Mouse (Mus musculus): ENCODE measurements around the gene Usp7. TPM values are rescaled to one million over a fixed set of nuclear protein-coding genes. Genes with fewer than 3 reads are reported as not detected.
A peak's percentile ranks its signal among the peaks of the same experiment; 100 is the strongest.

Gene Usp7
- polyA plus RNA-seq, 1 experiment = 94.8 TPM

- Histone ChIP-seq H3K36me3 (ENCODE audit: control insufficient read depth, insufficient read depth, low read length) (no peaks in the 10 kb centered on the region), H3K4me3 (ENCODE audit: control insufficient read depth, insufficient read depth, low read length) (no peak overlapping the region), H3K4me1 (replicated peaks; ENCODE audit: control insufficient read depth, insufficient read depth, low read length) (peaks cover 52% of the 10 kb centered on the region), H3K27ac (ENCODE audit: control insufficient read depth, insufficient read depth, low read length) (peak overlapping the region; percentile 86), H3K27me3 (ENCODE audit: control insufficient read depth, insufficient read depth, low read length) (no peaks in the 10 kb centered on the region)
- TF ChIP-seq CTCF (IDR thresholded peaks at IDR 0.05; ENCODE audit: borderline replicate concordance, control insufficient read depth, extremely low read depth, insufficient read depth, low read length, poor library complexity) = no peak
- TF ChIP-seq POLR2A (IDR thresholded peaks at IDR 0.05; ENCODE audit: control insufficient read depth, extremely low read depth, insufficient read depth, low read length, poor library complexity) = no peak
- peak; percentile 49 for DNase-seq
- WGBS = 17% methylated on average over 6 of the region's 6 CpGs
Measured at GRCm38 (mm10) chr16:8748175-8748846, 43.8 kb downstream of the Usp7 start.

DNA sequence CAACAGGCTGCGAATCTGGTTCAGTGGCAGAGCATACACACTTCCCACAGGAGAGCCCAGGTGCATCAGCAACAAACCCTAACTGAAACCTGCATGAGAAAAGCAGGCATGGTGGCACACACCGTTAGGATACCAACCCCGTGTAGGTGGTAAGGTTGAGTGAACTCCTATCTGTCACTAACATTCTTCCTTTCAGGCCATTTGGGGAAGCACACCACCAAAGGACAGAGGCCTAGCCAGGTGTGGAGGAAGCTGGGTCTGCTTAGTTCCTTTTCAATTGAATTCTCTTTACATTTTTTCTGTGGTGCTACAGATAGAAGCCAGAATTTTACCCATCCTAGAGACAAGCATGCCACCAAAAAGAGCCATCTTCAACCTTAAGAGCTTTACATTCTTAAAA is 44.3 kb downstream of the Usp7 start:
- peak; percentile 30 for DNase-seq
- Histone ChIP-seq H3K4me3 (ENCODE audit: control insufficient read depth, insufficient read depth, low read length) (no peak overlapping the region), H3K4me1 (replicated peaks; ENCODE audit: control insufficient read depth, insufficient read depth, low read length) (peaks cover 55% of the 10 kb centered on the region), H3K27ac (ENCODE audit: control insufficient read depth, insufficient read depth, low read length) (peak overlapping the region; percentile 86), H3K27me3 (ENCODE audit: control insufficient read depth, insufficient read depth, low read length) (no peaks in the 10 kb centered on the region), H3K36me3 (ENCODE audit: control insufficient read depth, insufficient read depth, low read length) (no peaks in the 10 kb centered on the region)
- WGBS = 5% methylated on average over 3 of the region's 3 CpGs
- TF ChIP-seq CTCF (IDR thresholded peaks at IDR 0.05; ENCODE audit: borderline replicate concordance, control insufficient read depth, extremely low read depth, insufficient read depth, low read length, poor library complexity) (no peak), POLR2A (IDR thresholded peaks at IDR 0.05; ENCODE audit: control insufficient read depth, extremely low read depth, insufficient read depth, low read length, poor library complexity) (no peak)

DNA sequence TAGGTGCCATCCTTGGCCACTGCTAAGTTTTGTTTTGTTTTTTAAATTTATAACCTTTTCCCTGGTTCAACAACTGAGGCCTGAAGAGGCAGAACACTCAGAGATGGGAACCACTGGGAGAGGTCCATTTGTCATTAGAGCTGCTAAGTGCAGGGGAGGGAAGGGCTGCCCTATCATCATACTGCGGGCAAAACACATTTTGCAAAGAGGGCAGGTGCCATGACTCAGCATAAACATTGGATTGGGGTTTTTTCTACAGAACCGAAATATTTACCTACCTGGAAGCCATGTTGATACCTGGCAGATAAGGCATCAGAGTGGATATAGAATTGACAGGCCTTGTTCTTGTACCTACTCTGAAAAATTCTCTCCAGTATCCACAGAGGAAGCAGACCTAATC is 45.6 kb downstream of the Usp7 start:
- peak overlapping the region; percentile 86 for H3K27ac ChIP-seq (ENCODE audit: control insufficient read depth, insufficient read depth, low read length)
- TF ChIP-seq POLR2A (IDR thresholded peaks at IDR 0.05; ENCODE audit: control insufficient read depth, extremely low read depth, insufficient read depth, low read length, poor library complexity) = no peak
- TF ChIP-seq CTCF (IDR thresholded peaks at IDR 0.05; ENCODE audit: borderline replicate concordance, control insufficient read depth, extremely low read depth, insufficient read depth, low read length, poor library complexity) = no peak
- peaks cover 61% of the 10 kb centered on the region for H3K4me1 ChIP-seq (replicated peaks; ENCODE audit: control insufficient read depth, insufficient read depth, low read length)
- WGBS = 10% methylated on average over 2 of the region's 2 CpGs
- no peak overlapping the region for H3K4me3 ChIP-seq (ENCODE audit: control insufficient read depth, insufficient read depth, low read length)
- no peaks in the 10 kb centered on the region for H3K27me3 ChIP-seq (ENCODE audit: control insufficient read depth, insufficient read depth, low read length)
- no peaks in the 10 kb centered on the region for H3K36me3 ChIP-seq (ENCODE audit: control insufficient read depth, insufficient read depth, low read length)
- peak; percentile 45 for DNase-seq

DNA sequence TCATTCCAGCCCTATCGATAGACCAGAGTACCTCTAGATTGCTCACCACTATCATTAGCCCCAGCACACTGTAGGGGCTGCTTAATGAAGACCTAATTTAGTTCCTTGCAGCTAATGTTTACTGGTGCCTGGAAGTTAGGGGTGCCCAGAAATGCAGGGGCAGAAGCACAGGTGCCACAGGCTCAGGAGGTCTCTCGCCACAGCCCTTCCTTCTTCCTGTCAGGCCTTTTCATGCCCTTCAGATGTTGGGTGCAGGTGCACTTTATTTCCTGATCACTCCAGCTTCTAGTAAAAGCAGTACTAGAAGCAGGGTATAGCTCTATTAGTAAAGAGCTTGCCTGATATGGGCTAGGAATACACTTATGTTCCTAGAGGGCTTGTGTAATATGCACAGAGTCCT is 46.4 kb downstream of the Usp7 start:
- peak overlapping the region; percentile 86 for H3K27ac ChIP-seq (ENCODE audit: control insufficient read depth, insufficient read depth, low read length)
- no peaks in the 10 kb centered on the region for H3K36me3 ChIP-seq (ENCODE audit: control insufficient read depth, insufficient read depth, low read length)

GRCm38 (mm10) chr16:8743989-8744388 is 48.1 kb downstream of the Usp7 start:
- Histone ChIP-seq H3K27ac (ENCODE audit: control insufficient read depth, insufficient read depth, low read length) (peak overlapping the region; percentile 11; the same call in 1 of the 2 replicates), H3K4me1 (replicated peaks; ENCODE audit: control insufficient read depth, insufficient read depth, low read length) (peaks cover 59% of the 10 kb centered on the region), H3K4me3 (ENCODE audit: control insufficient read depth, insufficient read depth, low read length) (no peak overlapping the region), H3K36me3 (ENCODE audit: control insufficient read depth, insufficient read depth, low read length) (no peaks in the 10 kb centered on the region), H3K27me3 (ENCODE audit: control insufficient read depth, insufficient read depth, low read length) (no peaks in the 10 kb centered on the region)
- DNase-seq = no peak
- TF ChIP-seq POLR2A (IDR thresholded peaks at IDR 0.05; ENCODE audit: control insufficient read depth, extremely low read depth, insufficient read depth, low read length, poor library complexity) (no peak), CTCF (IDR thresholded peaks at IDR 0.05; ENCODE audit: borderline replicate concordance, control insufficient read depth, extremely low read depth, insufficient read depth, low read length, poor library complexity) (no peak)
- WGBS = 36% methylated on average over 3 of the region's 3 CpGs

More for the DNA sequence above, 46.4 kb downstream of the Usp7 start:
- DNase-seq = peak; percentile 77
- WGBS = 9% methylated on average over 2 of the region's 2 CpGs
- no peak overlapping the region for H3K4me3 ChIP-seq (ENCODE audit: control insufficient read depth, insufficient read depth, low read length)
- no peak for TF ChIP-seq POLR2A (IDR thresholded peaks at IDR 0.05; ENCODE audit: control insufficient read depth, extremely low read depth, insufficient read depth, low read length, poor library complexity)
- H3K4me1 ChIP-seq (replicated peaks; ENCODE audit: control insufficient read depth, insufficient read depth, low read length) = peaks cover 63% of the 10 kb centered on the region
- H3K27me3 ChIP-seq (ENCODE audit: control insufficient read depth, insufficient read depth, low read length) = no peaks in the 10 kb centered on the region

GRCm38 (mm10) chr16:8741697-8742096 is 50.4 kb downstream of the Usp7 start:
- no peak overlapping the region for H3K27ac ChIP-seq (ENCODE audit: control insufficient read depth, insufficient read depth, low read length)
- H3K36me3 ChIP-seq (ENCODE audit: control insufficient read depth, insufficient read depth, low read length) = no peaks in the 10 kb centered on the region
- WGBS = 87% methylated on average over 5 of the region's 5 CpGs
- H3K27me3 ChIP-seq (ENCODE audit: control insufficient read depth, insufficient read depth, low read length) = no peaks in the 10 kb centered on the region
- peaks cover 42% of the 10 kb centered on the region for H3K4me1 ChIP-seq (replicated peaks; ENCODE audit: control insufficient read depth, insufficient read depth, low read length)
- TF ChIP-seq CTCF (IDR thresholded peaks at IDR 0.05; ENCODE audit: borderline replicate concordance, control insufficient read depth, extremely low read depth, insufficient read depth, low read length, poor library complexity) = no peak
- TF ChIP-seq POLR2A (IDR thresholded peaks at IDR 0.05; ENCODE audit: control insufficient read depth, extremely low read depth, insufficient read depth, low read length, poor library complexity) = no peak
- no peak for DNase-seq
- H3K4me3 ChIP-seq (ENCODE audit: control insufficient read depth, insufficient read depth, low read length) = no peak overlapping the region

DNA sequence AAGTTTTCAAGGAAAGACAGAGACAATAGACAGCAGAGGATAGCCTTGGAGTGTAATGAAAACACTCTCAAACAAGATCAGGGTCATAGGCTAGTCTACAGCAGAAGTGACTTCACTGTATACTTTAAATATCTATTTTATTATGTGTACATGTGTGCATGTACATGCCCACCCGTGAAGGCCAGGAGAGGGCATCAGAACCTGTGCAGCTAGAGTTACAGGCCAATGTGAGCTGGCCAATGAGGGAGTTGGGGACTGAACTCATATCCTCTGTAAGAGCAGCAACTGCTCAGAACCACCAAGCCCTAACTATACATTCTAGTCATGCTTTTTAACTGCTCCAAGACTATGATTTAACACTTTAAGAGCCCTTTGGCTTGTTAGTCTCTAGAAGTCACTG is 51.0 kb downstream of the Usp7 start:
- TF ChIP-seq CTCF (IDR thresholded peaks at IDR 0.05; ENCODE audit: borderline replicate concordance, control insufficient read depth, extremely low read depth, insufficient read depth, low read length, poor library complexity) (no peak), POLR2A (IDR thresholded peaks at IDR 0.05; ENCODE audit: control insufficient read depth, extremely low read depth, insufficient read depth, low read length, poor library complexity) (no peak)
- Histone ChIP-seq H3K36me3 (ENCODE audit: control insufficient read depth, insufficient read depth, low read length) (no peaks in the 10 kb centered on the region), H3K27me3 (ENCODE audit: control insufficient read depth, insufficient read depth, low read length) (no peaks in the 10 kb centered on the region), H3K4me1 (replicated peaks; ENCODE audit: control insufficient read depth, insufficient read depth, low read length) (peaks cover 37% of the 10 kb centered on the region), H3K27ac (ENCODE audit: control insufficient read depth, insufficient read depth, low read length) (no peak overlapping the region), H3K4me3 (ENCODE audit: control insufficient read depth, insufficient read depth, low read length) (no peak overlapping the region)
- DNase-seq = no peak
- WGBS = 10% methylated on average over 1 of the region's 1 CpGs
